Mouse (Mus musculus): ENCODE data around the gene Btbd9. TPM values are rescaled to one million over a fixed set of nuclear protein-coding genes. Genes with fewer than 3 reads are reported as not detected.

The Btbd9 gene
- total and polyA plus RNA-seq, 2 experiments = 12.7 to 12.8 TPM

DNA sequence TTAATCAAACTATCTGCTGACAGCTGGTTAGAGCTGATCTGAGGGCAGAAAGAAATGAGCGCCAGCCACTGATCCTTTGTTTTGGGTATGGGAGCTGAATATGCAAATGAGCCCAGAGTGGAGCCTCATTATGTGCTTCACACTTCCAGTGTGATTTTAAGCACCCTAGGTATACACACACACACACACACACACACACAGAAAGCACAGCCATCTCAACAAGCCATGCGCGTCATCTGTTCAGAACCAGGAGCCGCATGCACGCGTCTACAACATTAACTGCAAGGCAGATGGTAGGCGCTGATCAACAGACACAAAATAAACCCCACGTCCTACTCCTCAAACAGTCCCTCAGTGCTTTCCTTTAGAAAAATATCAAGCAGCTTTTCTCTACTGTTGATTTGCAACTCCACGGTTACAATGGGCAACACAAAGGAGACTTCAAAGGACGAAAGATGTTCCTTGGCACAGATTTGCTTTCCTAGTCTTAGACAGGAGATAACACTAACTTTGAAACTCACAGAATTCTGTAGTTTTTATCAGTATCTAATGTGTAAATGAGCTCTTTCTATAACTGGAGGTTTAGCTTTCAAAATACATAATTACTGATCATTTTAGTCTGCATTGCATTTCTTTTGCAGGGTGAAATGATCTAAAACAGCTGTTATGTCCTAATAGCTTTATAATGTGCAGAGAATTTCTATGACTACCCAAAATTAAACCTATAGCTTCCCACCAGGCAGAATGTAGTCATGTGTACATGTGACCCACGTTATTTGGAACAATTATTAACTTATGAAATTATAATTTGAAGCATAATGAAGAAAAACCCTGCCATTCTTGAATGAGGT lies 78.5 kb downstream of the Btbd9 start:
- Histone ChIP-seq H3K27me3 (ENCODE audit: control insufficient read depth, insufficient read depth, low read length) (no peaks in the 10 kb centered on the region), H3K4me1 (ENCODE audit: control insufficient read depth, insufficient read depth, low read length) (no peaks in the 10 kb centered on the region), H3K27ac (replicated peaks; ENCODE audit: insufficient read depth, low read depth, low read length) (no peak overlapping the region), H3K9ac (ENCODE audit: low read depth, low read length) (no peak overlapping the region), H3K4me3 (ENCODE audit: insufficient read depth, low read depth, low read length) (no peak overlapping the region), H3K79me2 (ENCODE audit: control insufficient read depth, insufficient read depth, low read length) (no peaks in the 10 kb centered on the region), H3K36me3 (ENCODE audit: control insufficient read depth, insufficient read depth, low read length) (no peaks in the 10 kb centered on the region)
- TF ChIP-seq CTCF (IDR thresholded peaks at IDR 0.05; ENCODE audit: low read depth, low read length) = no peak
- WGBS = 92% methylated on average over 11 of the region's 11 CpGs
- no peak for DNase-seq (ENCODE audit: extremely low read depth, low read depth, low spot score)

DNA sequence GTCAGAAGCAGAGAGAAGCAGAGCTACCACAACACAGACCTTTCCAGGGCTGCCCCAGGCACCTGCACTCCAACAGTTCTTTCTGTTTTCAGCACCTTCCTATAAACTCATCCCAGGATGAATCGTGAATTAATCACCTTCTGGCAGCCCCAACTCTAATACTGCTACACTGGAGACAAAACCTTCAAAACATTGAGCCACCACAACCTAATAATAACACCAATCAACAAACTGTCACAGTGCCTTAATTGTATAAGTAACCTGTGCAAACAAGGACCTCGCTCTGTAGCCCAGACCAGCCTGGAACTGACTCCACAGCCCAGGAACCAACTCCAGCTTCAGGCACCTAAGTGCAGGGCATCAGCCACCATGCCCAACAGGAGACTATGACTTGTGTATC lies 80.7 kb downstream of the Btbd9 start:
- Histone ChIP-seq H3K4me1 (ENCODE audit: control insufficient read depth, insufficient read depth, low read length) (no peaks in the 10 kb centered on the region), H3K79me2 (ENCODE audit: control insufficient read depth, insufficient read depth, low read length) (0 out of 2 replicates have a peak, but pooled peaks cover 2% of the 10 kb centered on the region), H3K27ac (replicated peaks; ENCODE audit: insufficient read depth, low read depth, low read length) (no peak overlapping the region), H3K27me3 (ENCODE audit: control insufficient read depth, insufficient read depth, low read length) (no peaks in the 10 kb centered on the region), H3K9ac (ENCODE audit: low read depth, low read length) (no peak overlapping the region), H3K36me3 (ENCODE audit: control insufficient read depth, insufficient read depth, low read length) (no peaks in the 10 kb centered on the region), H3K4me3 (ENCODE audit: insufficient read depth, low read depth, low read length) (no peak overlapping the region)
- DNase-seq (ENCODE audit: extremely low read depth, low read depth, low spot score) = no peak
- TF ChIP-seq POLR2A (IDR thresholded peaks at IDR 0.05; ENCODE audit: extremely low read depth, insufficient read depth, low read length) (no peak), CTCF (IDR thresholded peaks at IDR 0.05; ENCODE audit: low read depth, low read length) (no peak)
- WGBS = 94% methylated on average over 2 of the region's 2 CpGs

DNA sequence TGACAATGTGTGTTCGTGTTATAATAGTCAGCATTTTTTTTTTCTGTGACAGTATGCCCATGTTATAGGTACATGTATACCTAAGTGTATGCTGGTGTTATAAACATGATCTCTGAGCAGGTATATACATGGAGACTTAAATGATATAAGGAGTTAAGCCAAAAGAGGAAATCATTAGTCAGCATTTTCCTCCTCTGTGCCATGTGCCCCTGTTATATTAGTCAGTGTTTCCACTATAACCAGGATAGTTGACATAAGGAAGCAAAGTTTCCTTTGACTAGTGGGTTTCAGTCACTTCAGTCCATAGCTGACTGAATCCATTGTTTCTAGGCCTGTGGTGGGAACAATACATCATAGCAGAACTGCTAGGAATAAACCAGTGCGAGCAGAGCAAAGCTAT lies 81.1 kb downstream of the Btbd9 start:
- TF ChIP-seq POLR2A (IDR thresholded peaks at IDR 0.05; ENCODE audit: extremely low read depth, insufficient read depth, low read length) (no peak), CTCF (IDR thresholded peaks at IDR 0.05; ENCODE audit: low read depth, low read length) (no peak)
- H3K36me3 ChIP-seq (ENCODE audit: control insufficient read depth, insufficient read depth, low read length) = no peaks in the 10 kb centered on the region
- H3K9ac ChIP-seq (ENCODE audit: low read depth, low read length) = no peak overlapping the region
- no peak overlapping the region for H3K27ac ChIP-seq (replicated peaks; ENCODE audit: insufficient read depth, low read depth, low read length)
- H3K4me1 ChIP-seq (ENCODE audit: control insufficient read depth, insufficient read depth, low read length) = no peaks in the 10 kb centered on the region
- H3K4me3 ChIP-seq (ENCODE audit: insufficient read depth, low read depth, low read length) = no peak overlapping the region
- H3K79me2 ChIP-seq (ENCODE audit: control insufficient read depth, insufficient read depth, low read length) = 0 out of 2 replicates have a peak, but pooled peaks cover 2% of the 10 kb centered on the region
- no peak for DNase-seq (ENCODE audit: extremely low read depth, low read depth, low spot score)
- WGBS = 99% methylated on average over 2 of the region's 2 CpGs
- H3K27me3 ChIP-seq (ENCODE audit: control insufficient read depth, insufficient read depth, low read length) = no peaks in the 10 kb centered on the region

DNA sequence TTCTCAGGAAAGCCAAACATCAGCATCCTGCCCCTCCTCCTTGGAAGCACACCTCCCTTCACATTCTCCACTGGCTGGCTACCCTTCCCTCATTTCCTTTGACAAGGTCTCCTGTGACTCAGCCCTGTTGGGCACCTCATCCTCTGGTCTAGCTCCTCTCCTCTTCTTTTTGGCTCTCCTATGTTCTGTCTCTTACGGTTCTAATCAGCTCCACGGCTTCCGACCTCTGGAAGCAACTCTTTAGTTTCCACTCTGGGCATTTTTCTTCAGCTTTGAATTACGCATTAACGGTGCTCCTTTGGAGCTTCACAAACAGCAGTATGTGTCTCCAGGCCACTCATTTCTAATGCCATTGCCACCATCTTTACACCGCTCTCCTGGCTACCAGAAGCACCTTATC lies 82.8 kb downstream of the Btbd9 start:
- H3K4me3 ChIP-seq (ENCODE audit: insufficient read depth, low read depth, low read length) = no peak overlapping the region
- no peak for DNase-seq (ENCODE audit: extremely low read depth, low read depth, low spot score)
- H3K4me1 ChIP-seq (ENCODE audit: control insufficient read depth, insufficient read depth, low read length) = no peaks in the 10 kb centered on the region
- 0 out of 2 replicates have a peak, but pooled peaks cover 2% of the 10 kb centered on the region for H3K79me2 ChIP-seq (ENCODE audit: control insufficient read depth, insufficient read depth, low read length)
- WGBS = 95% methylated on average over 6 of the region's 6 CpGs
- no peak for TF ChIP-seq POLR2A (IDR thresholded peaks at IDR 0.05; ENCODE audit: extremely low read depth, insufficient read depth, low read length)
- no peak for TF ChIP-seq CTCF (IDR thresholded peaks at IDR 0.05; ENCODE audit: low read depth, low read length)
- no peaks in the 10 kb centered on the region for H3K36me3 ChIP-seq (ENCODE audit: control insufficient read depth, insufficient read depth, low read length)
- H3K9ac ChIP-seq (ENCODE audit: low read depth, low read length) = no peak overlapping the region
- no peak overlapping the region for H3K27ac ChIP-seq (replicated peaks; ENCODE audit: insufficient read depth, low read depth, low read length)
- H3K27me3 ChIP-seq (ENCODE audit: control insufficient read depth, insufficient read depth, low read length) = no peaks in the 10 kb centered on the region

DNA sequence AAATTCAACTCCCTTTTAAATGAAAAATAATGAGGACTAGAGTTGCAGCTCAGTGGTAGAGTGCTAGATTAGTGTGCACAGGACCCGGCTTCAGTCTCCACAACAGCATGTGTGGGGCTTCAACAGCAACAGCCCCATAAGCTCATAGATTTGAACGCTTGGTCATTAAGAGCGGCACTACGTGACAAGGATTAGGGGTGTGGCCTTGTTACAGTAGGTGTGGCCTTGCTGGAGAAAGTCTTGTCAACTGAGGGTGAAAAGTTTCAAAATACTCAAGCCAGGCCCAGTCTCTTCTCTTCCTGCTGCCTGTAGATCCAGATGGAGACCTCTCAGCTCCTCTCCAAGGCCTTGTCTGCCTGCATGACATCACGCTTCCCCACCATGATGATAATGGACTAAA lies 84.1 kb downstream of the Btbd9 start:
- H3K4me3 ChIP-seq (ENCODE audit: insufficient read depth, low read depth, low read length) = no peak overlapping the region
- no peak overlapping the region for H3K9ac ChIP-seq (ENCODE audit: low read depth, low read length)
- H3K79me2 ChIP-seq (ENCODE audit: control insufficient read depth, insufficient read depth, low read length) = 0 out of 2 replicates have a peak, but pooled peaks cover 2% of the 10 kb centered on the region
- TF ChIP-seq POLR2A (IDR thresholded peaks at IDR 0.05; ENCODE audit: extremely low read depth, insufficient read depth, low read length) = no peak
- no peak for TF ChIP-seq CTCF (IDR thresholded peaks at IDR 0.05; ENCODE audit: low read depth, low read length)
- H3K36me3 ChIP-seq (ENCODE audit: control insufficient read depth, insufficient read depth, low read length) = no peaks in the 10 kb centered on the region
- no peaks in the 10 kb centered on the region for H3K27me3 ChIP-seq (ENCODE audit: control insufficient read depth, insufficient read depth, low read length)
- 97% methylated on average over 5 of the region's 5 CpGs for WGBS
- DNase-seq (ENCODE audit: extremely low read depth, low read depth, low spot score) = no peak
- H3K27ac ChIP-seq (replicated peaks; ENCODE audit: insufficient read depth, low read depth, low read length) = no peak overlapping the region
- no peaks in the 10 kb centered on the region for H3K4me1 ChIP-seq (ENCODE audit: control insufficient read depth, insufficient read depth, low read length)

DNA sequence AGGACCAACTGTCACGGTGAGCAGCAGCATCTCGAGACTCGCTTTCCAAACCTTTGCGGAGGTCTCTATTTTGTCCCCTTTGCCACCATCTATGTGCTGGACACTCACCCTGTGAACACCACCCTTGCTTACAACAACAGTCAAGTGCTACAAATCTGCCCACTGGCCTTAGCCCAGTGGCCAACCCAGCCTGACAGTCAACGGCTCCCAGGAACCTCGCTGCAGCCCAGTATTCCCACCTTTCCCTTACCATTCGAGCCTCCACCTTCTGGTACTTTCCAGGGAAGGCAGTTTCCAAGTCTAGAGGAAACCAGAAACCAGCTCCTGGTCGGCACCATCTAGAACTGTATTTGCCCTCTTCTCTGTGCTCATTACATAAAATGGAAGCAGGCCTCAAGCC lies 84.7 kb downstream of the Btbd9 start:
- Histone ChIP-seq H3K27me3 (ENCODE audit: control insufficient read depth, insufficient read depth, low read length) (no peaks in the 10 kb centered on the region), H3K79me2 (ENCODE audit: control insufficient read depth, insufficient read depth, low read length) (0 out of 2 replicates have a peak, but pooled peaks cover 2% of the 10 kb centered on the region), H3K4me1 (ENCODE audit: control insufficient read depth, insufficient read depth, low read length) (no peaks in the 10 kb centered on the region), H3K9ac (ENCODE audit: low read depth, low read length) (no peak overlapping the region), H3K36me3 (ENCODE audit: control insufficient read depth, insufficient read depth, low read length) (no peaks in the 10 kb centered on the region), H3K27ac (replicated peaks; ENCODE audit: insufficient read depth, low read depth, low read length) (no peak overlapping the region), H3K4me3 (ENCODE audit: insufficient read depth, low read depth, low read length) (no peak overlapping the region)
- no peak for TF ChIP-seq CTCF (IDR thresholded peaks at IDR 0.05; ENCODE audit: low read depth, low read length)
- no peak for TF ChIP-seq POLR2A (IDR thresholded peaks at IDR 0.05; ENCODE audit: extremely low read depth, insufficient read depth, low read length)
- no peak for DNase-seq (ENCODE audit: extremely low read depth, low read depth, low spot score)
- 98% methylated on average over 8 of the region's 8 CpGs for WGBS
